Mouse (Mus musculus): ENCODE results near the gene Haao.

DNA sequence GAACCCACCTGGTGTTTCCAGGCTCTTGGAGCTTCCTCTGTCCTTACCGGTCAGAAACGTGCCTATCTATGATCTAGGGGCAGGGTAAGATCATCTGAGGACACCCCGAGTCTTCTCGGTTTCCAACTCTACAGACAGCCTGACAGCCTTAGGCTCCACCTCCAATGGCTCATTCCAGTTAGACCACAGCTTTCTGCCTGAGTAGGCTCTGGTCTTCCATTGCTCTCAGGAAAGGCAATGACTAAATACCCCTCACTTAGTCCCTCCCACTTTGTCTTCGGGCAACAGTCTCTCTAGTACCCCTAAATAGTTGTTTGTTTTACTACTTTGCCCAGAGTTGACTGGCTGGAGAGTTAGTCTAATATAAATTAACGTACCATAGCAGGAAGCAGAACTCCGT is 30.8 kb downstream of the Haao start:
- TF ChIP-seq SRF (IDR thresholded peaks at IDR 0.05; ENCODE audit: control insufficient read depth, insufficient read length, low read depth) (no peak), POLR2A (IDR thresholded peaks at IDR 0.05; ENCODE audit: insufficient read length, low read depth) (no peak), MAX (IDR thresholded peaks at IDR 0.05; ENCODE audit: low read depth) (no peak), CEBPB (IDR thresholded peaks at IDR 0.05; ENCODE audit: insufficient read depth, poor library complexity, severe bottlenecking) (no peak), MYOD1 (IDR thresholded peaks at IDR 0.05; ENCODE audit: control insufficient read depth in 1 of 3, insufficient read length in 2 of 3, low read depth in 2 of 3) (no peak), TCF12 (IDR thresholded peaks at IDR 0.05; ENCODE audit: insufficient read depth, poor library complexity, severe bottlenecking) (no peak), MYOG (IDR thresholded peaks at IDR 0.05; ENCODE audit: control insufficient read depth in 1 of 3, insufficient read depth in 1 of 3, insufficient read length in 2 of 3, low read depth in 2 of 3) (no peak), POLR2AphosphoS2 (IDR thresholded peaks at IDR 0.05; ENCODE audit: insufficient read length, low read depth) (no peak), USF1 (IDR thresholded peaks at IDR 0.05; ENCODE audit: low read depth) (no peak), REST (IDR thresholded peaks at IDR 0.05; ENCODE audit: insufficient read depth, insufficient read length) (no peak)
